Mouse (Mus musculus) testis, postnatal 14 days (tissue): ENCODE data around the gene Dip2c.

Experiments
- DNase-seq: peaks from one replicate; pipeline ENCODE4 v3.0.0; 2021; ENCODE audit warnings: low spot score

Dip2c gene

GRCm38 (mm10) chr13:9538556-9538955 is 262.2 kb downstream of the Dip2c start:
- DNase-seq: no peak

GRCm38 (mm10) chr13:9547698-9548344 is 271.5 kb downstream of the Dip2c start:
- no peak for DNase-seq

- DNase-seq: no peak
These were observed 285.8 kb downstream of the Dip2c start for GRCm38 (mm10) chr13:9562099-9562498.

- no peak for DNase-seq
These were observed 286.6 kb downstream of the Dip2c start for GRCm38 (mm10) chr13:9562921-9563320.

- DNase-seq: no peak
These were observed 292.5 kb downstream of the Dip2c start for GRCm38 (mm10) chr13:9568852-9569251.

GRCm38 (mm10) chr13:9576686-9577085 is 300.4 kb downstream of the Dip2c start:
- DNase-seq: no peak

GRCm38 (mm10) chr13:9578456-9578855 is 302.1 kb downstream of the Dip2c start:
- DNase-seq: no peak

- DNase-seq: no peak
These were observed 305.5 kb downstream of the Dip2c start for GRCm38 (mm10) chr13:9581821-9582220.

GRCm38 (mm10) chr13:9583579-9583978 is 307.3 kb downstream of the Dip2c start:
- no peak for DNase-seq

- no peak for DNase-seq
These were observed 323.2 kb downstream of the Dip2c start for GRCm38 (mm10) chr13:9599334-9600096.

- no peak for DNase-seq
These were observed 325.0 kb downstream of the Dip2c start for GRCm38 (mm10) chr13:9601350-9601749.

- DNase-seq: no peak
These were observed 334.9 kb downstream of the Dip2c start for GRCm38 (mm10) chr13:9611229-9611628.

- DNase-seq: no peak
These were observed 356.4 kb downstream of the Dip2c start for GRCm38 (mm10) chr13:9632684-9633083.

- no peak for DNase-seq
These were observed 359.6 kb downstream of the Dip2c start for GRCm38 (mm10) chr13:9635951-9636350.

GRCm38 (mm10) chr13:9636505-9636904 is 360.2 kb downstream of the Dip2c start:
- no peak for DNase-seq

GRCm38 (mm10) chr13:9637949-9638348 is 361.6 kb downstream of the Dip2c start:
- DNase-seq: no peak

- DNase-seq: no peak
These were observed 372.4 kb downstream of the Dip2c start for GRCm38 (mm10) chr13:9648716-9649115.

GRCm38 (mm10) chr13:9649894-9650293 is 373.6 kb downstream of the Dip2c start:
- no peak for DNase-seq

GRCm38 (mm10) chr13:9650580-9650979 is 374.3 kb downstream of the Dip2c start:
- no peak for DNase-seq

GRCm38 (mm10) chr13:9653018-9653417 is 376.7 kb downstream of the Dip2c start:
- DNase-seq: no peak

GRCm38 (mm10) chr13:9656613-9657012 is 380.3 kb downstream of the Dip2c start:
- no peak for DNase-seq

- DNase-seq: no peak
These were observed 384.4 kb downstream of the Dip2c start for GRCm38 (mm10) chr13:9660711-9661110.

GRCm38 (mm10) chr13:9663593-9663992 is 387.3 kb downstream of the Dip2c start:
- DNase-seq: no peak
